Mouse (Mus musculus) kidney, embryonic 16.5 days (tissue): ENCODE data around the gene Hnrnpa1. TPM values are rescaled to one million over a fixed set of nuclear protein-coding genes. Genes with fewer than 3 reads are reported as not detected.

Source experiments
- ATAC-seq: fragments of 200-750 bp; cut with Nextera tagmentation; 2 replicates; pipeline ENCODE4 v1.8.0; 2017; ENCODE audit warnings: moderate TSS enrichment; ENCODE audit not compliant: low FRiP score, low TSS enrichment
- H3K27ac ChIP-seq: fragments of 300-500 bp; sonication (generic); 2 replicates; pipeline ENCODE4 v1.5.1; 2014; ENCODE audit warnings: low read length
- H3K27me3 ChIP-seq: fragments of 300-500 bp; sonication (generic); 2 replicates; pipeline ENCODE4 v1.6.1; 2014; ENCODE audit warnings: low read length, control low read depth, mixed read lengths; ENCODE audit not compliant: insufficient read depth
- H3K36me3 ChIP-seq: fragments of 300-500 bp; sonication (generic); 2 replicates; pipeline ENCODE4 v1.6.1; 2014; ENCODE audit warnings: low read length, control low read depth, mixed read lengths; ENCODE audit not compliant: insufficient read depth
- H3K4me1 ChIP-seq: fragments of 300-500 bp; sonication (generic); 2 replicates; pipeline ENCODE4 v1.6.1; 2014; ENCODE audit warnings: low read length, control low read depth, mixed read lengths; ENCODE audit not compliant: insufficient read depth
- H3K4me2 ChIP-seq: fragments of 300-500 bp; sonication (generic); replicated peaks from 2 replicates; pipeline ENCODE4 v1.6.1; 2014; ENCODE audit warnings: low read depth, low read length
- H3K4me3 ChIP-seq: fragments of 300-500 bp; sonication (generic); 2 replicates; pipeline ENCODE4 v1.5.1; 2014; ENCODE audit warnings: mild to moderate bottlenecking, low read length
- H3K9ac ChIP-seq: fragments of 300-500 bp; sonication (generic); replicated peaks from 2 replicates; pipeline ENCODE4 v1.6.1; 2014; ENCODE audit warnings: low read length
- H3K9me3 ChIP-seq: fragments of 300-500 bp; sonication (generic); 2 replicates; pipeline ENCODE4 v1.6.1; 2016; ENCODE audit warnings: low read length, control low read depth
- WGBS: fragments of 180-500 bp; shearing (Covaris S2); extraction: QIAGEN DNeasy Blood & Tissue Kit; methylation state at CpG from one replicate; pipeline ENCODE4 v1.1.7; 2014; 5-methylcytosine and 5-hydroxymethylcytosine counted together
- polyA plus RNA-seq: library from polyadenylated mRNA; unstranded; fragments of >200 nt; fragmentation: Nextera tagmentation; extraction: Ambion mirVana; gene quantifications from 2 replicates; pipeline ENCODE4 v1.2.1, GENCODE M21; 2015

Hnrnpa1 gene
- polyA plus RNA-seq, 1 experiment from 2014 or later = 831 TPM

GRCm38 (mm10) chr15:103214971-103215907 is 25.0 kb upstream of the Hnrnpa1 start:
- peak overlapping the region; percentile 97 for H3K27ac ChIP-seq
- H3K36me3 ChIP-seq = peaks cover 19% of the 10 kb centered on the region
- H3K27me3 ChIP-seq = no peaks in the 10 kb centered on the region
- under 1% methylated on average over 15 of the region's 15 CpGs for WGBS
- H3K9ac ChIP-seq = peak overlapping the region; percentile 62
- peak; percentile 92 for ATAC-seq
- peak overlapping the region; percentile 47 for H3K4me3 ChIP-seq
- H3K9me3 ChIP-seq = no peaks in the 10 kb centered on the region
- peaks cover 23% of the 10 kb centered on the region for H3K4me1 ChIP-seq
- H3K4me2 ChIP-seq = peak overlapping the region; percentile 76

GRCm38 (mm10) chr15:103216052-103216451 is 24.2 kb upstream of the Hnrnpa1 start:
- Histone ChIP-seq H3K36me3 (peaks cover 12% of the 10 kb centered on the region), H3K9me3 (no peaks in the 10 kb centered on the region), H3K4me2 (peak overlapping the region; percentile 76), H3K27me3 (no peaks in the 10 kb centered on the region), H3K4me3 (peak overlapping the region; percentile 47), H3K4me1 (peaks cover 28% of the 10 kb centered on the region), H3K27ac (peak overlapping the region; percentile 97), H3K9ac (0 out of 2 replicates have a peak overlapping the region, but pooled peaks have one; percentile 51)
- ATAC-seq = no peak
- 19% methylated on average over 2 of the region's 2 CpGs for WGBS

GRCm38 (mm10) chr15:103220785-103221184 is 19.4 kb upstream of the Hnrnpa1 start:
- WGBS = 25% methylated on average over 3 of the region's 3 CpGs
- Histone ChIP-seq H3K9me3 (no peaks in the 10 kb centered on the region), H3K27me3 (no peaks in the 10 kb centered on the region), H3K4me1 (peaks cover 25% of the 10 kb centered on the region), H3K4me2 (no peak overlapping the region), H3K9ac (no peak overlapping the region), H3K27ac (peak overlapping the region; percentile 45; the same call in 1 of the 2 replicates), H3K4me3 (no peak overlapping the region), H3K36me3 (no peaks in the 10 kb centered on the region)
- peak; percentile 34 for ATAC-seq

GRCm38 (mm10) chr15:103221386-103221785 is 18.8 kb upstream of the Hnrnpa1 start:
- no peak overlapping the region for H3K4me3 ChIP-seq
- no peaks in the 10 kb centered on the region for H3K36me3 ChIP-seq
- peaks cover 19% of the 10 kb centered on the region for H3K4me1 ChIP-seq
- no peaks in the 10 kb centered on the region for H3K27me3 ChIP-seq
- H3K27ac ChIP-seq = peak overlapping the region; percentile 45; the same call in 1 of the 2 replicates
- H3K9ac ChIP-seq = no peak overlapping the region
- H3K9me3 ChIP-seq = no peaks in the 10 kb centered on the region
- no peak for ATAC-seq
- WGBS = 78% methylated on average over 1 of the region's 1 CpGs
- no peak overlapping the region for H3K4me2 ChIP-seq

- Histone ChIP-seq H3K4me2 (no peak overlapping the region), H3K9ac (no peak overlapping the region), H3K36me3 (no peaks in the 10 kb centered on the region), H3K4me1 (peaks cover 30% of the 10 kb centered on the region), H3K4me3 (no peak overlapping the region), H3K27me3 (no peaks in the 10 kb centered on the region), H3K27ac (no peak overlapping the region), H3K9me3 (no peaks in the 10 kb centered on the region)
- no peak for ATAC-seq
- WGBS = 83% methylated on average over 2 of the region's 2 CpGs
Measured at GRCm38 (mm10) chr15:103224161-103224560, 16.1 kb upstream of the Hnrnpa1 start.

GRCm38 (mm10) chr15:103227022-103227421 is 13.2 kb upstream of the Hnrnpa1 start:
- peaks cover 23% of the 10 kb centered on the region for H3K4me1 ChIP-seq
- H3K4me3 ChIP-seq = no peak overlapping the region
- no peak overlapping the region for H3K9ac ChIP-seq
- WGBS = 79% methylated on average over 3 of the region's 3 CpGs
- H3K9me3 ChIP-seq = no peaks in the 10 kb centered on the region
- peak overlapping the region; percentile 15; the same call in 1 of the 2 replicates for H3K27ac ChIP-seq
- no peak for ATAC-seq
- no peak overlapping the region for H3K4me2 ChIP-seq
- H3K27me3 ChIP-seq = no peaks in the 10 kb centered on the region
- H3K36me3 ChIP-seq = no peaks in the 10 kb centered on the region

- Histone ChIP-seq H3K27me3 (no peaks in the 10 kb centered on the region), H3K36me3 (no peaks in the 10 kb centered on the region), H3K9me3 (no peaks in the 10 kb centered on the region), H3K4me3 (no peak overlapping the region), H3K4me1 (peaks cover 23% of the 10 kb centered on the region), H3K27ac (peak overlapping the region; percentile 3; the same call in 1 of the 2 replicates), H3K4me2 (no peak overlapping the region), H3K9ac (no peak overlapping the region)
- no peak for ATAC-seq
- 76% methylated on average over 2 of the region's 2 CpGs for WGBS
Measured at GRCm38 (mm10) chr15:103227572-103227971, 12.7 kb upstream of the Hnrnpa1 start.

- H3K27me3 ChIP-seq = no peaks in the 10 kb centered on the region
- peak overlapping the region; percentile 72 for H3K27ac ChIP-seq
- no peak overlapping the region for H3K4me2 ChIP-seq
- no peaks in the 10 kb centered on the region for H3K36me3 ChIP-seq
- no peak for ATAC-seq
- 69% methylated on average over 2 of the region's 2 CpGs for WGBS
- peaks cover 23% of the 10 kb centered on the region for H3K4me1 ChIP-seq
- no peaks in the 10 kb centered on the region for H3K9me3 ChIP-seq
- H3K4me3 ChIP-seq = no peak overlapping the region
- H3K9ac ChIP-seq = no peak overlapping the region
Measured at GRCm38 (mm10) chr15:103228904-103229303, 11.3 kb upstream of the Hnrnpa1 start.

GRCm38 (mm10) chr15:103233119-103233518 is 7.1 kb upstream of the Hnrnpa1 start:
- H3K36me3 ChIP-seq = peaks cover 16% of the 10 kb centered on the region; the same call in 1 of the 2 replicates
- H3K4me1 ChIP-seq = peaks cover 21% of the 10 kb centered on the region
- H3K4me2 ChIP-seq = no peak overlapping the region
- no peaks in the 10 kb centered on the region for H3K9me3 ChIP-seq
- H3K27ac ChIP-seq = no peak overlapping the region
- H3K4me3 ChIP-seq = no peak overlapping the region
- H3K9ac ChIP-seq = no peak overlapping the region
- no peaks in the 10 kb centered on the region for H3K27me3 ChIP-seq
- whole genome bisulfite sequencing = 83% methylated on average over 2 of the region's 2 CpGs
- no peak for ATAC-seq

GRCm38 (mm10) chr15:103237295-103237694 is 2.9 kb upstream of the Hnrnpa1 start:
- H3K4me3 ChIP-seq = no peak overlapping the region
- H3K27me3 ChIP-seq = no peaks in the 10 kb centered on the region
- peaks cover 16% of the 10 kb centered on the region for H3K4me1 ChIP-seq
- WGBS = 89% methylated on average over 7 of the region's 7 CpGs
- H3K36me3 ChIP-seq = peaks cover 19% of the 10 kb centered on the region; the same call in 1 of the 2 replicates
- no peaks in the 10 kb centered on the region for H3K9me3 ChIP-seq
- no peak overlapping the region for H3K27ac ChIP-seq
- H3K9ac ChIP-seq = no peak overlapping the region
- ATAC-seq = no peak
- H3K4me2 ChIP-seq = no peak overlapping the region; the same call in 1 of the 2 replicates
